Mouse (Mus musculus): ENCODE measurements around the gene Prmt8.
A peak's percentile ranks its signal among the peaks of the same experiment; 100 is the strongest.

Prmt8 gene

GRCm38 (mm10) chr6:127769275-127770156 is at the start of gene Prmt8:
Gene Prmt8 (minus strand): TSS chr6:127769472.
- no peak for DNase-seq (ENCODE audit: low spot score)

- no peak for DNase-seq (ENCODE audit: low spot score)
Measured at GRCm38 (mm10) chr6:127803046-127803729, 33.9 kb upstream of the Prmt8 start.

- no peak for DNase-seq (ENCODE audit: low spot score)
Measured at GRCm38 (mm10) chr6:127802211-127802610, 32.9 kb upstream of the Prmt8 start.

- peak; percentile 59 for DNase-seq (ENCODE audit: low spot score)
Measured at GRCm38 (mm10) chr6:127790023-127790422, 20.8 kb upstream of the Prmt8 start.

GRCm38 (mm10) chr6:127770806-127771205 is 1.5 kb upstream of the Prmt8 start:
- no peak for DNase-seq (ENCODE audit: low spot score)

- no peak for DNase-seq (ENCODE audit: low spot score)
Measured at GRCm38 (mm10) chr6:127768621-127769274, 524 bp downstream of the Prmt8 start.

GRCm38 (mm10) chr6:127767706-127768493 is 1.4 kb downstream of the Prmt8 start:
- peak; percentile 19 for DNase-seq (ENCODE audit: low spot score)

GRCm38 (mm10) chr6:127767201-127767705 is 2.0 kb downstream of the Prmt8 start:
- no peak for DNase-seq (ENCODE audit: low spot score)

- no peak for DNase-seq (ENCODE audit: low spot score)
Measured at GRCm38 (mm10) chr6:127766641-127767200, 2.6 kb downstream of the Prmt8 start.

- DNase-seq (ENCODE audit: low spot score): no peak
Measured at GRCm38 (mm10) chr6:127766041-127766604, 3.1 kb downstream of the Prmt8 start.

GRCm38 (mm10) chr6:127765573-127765972 is 3.7 kb downstream of the Prmt8 start:
- no peak for DNase-seq (ENCODE audit: low spot score)

GRCm38 (mm10) chr6:127758264-127758663 is 11.0 kb downstream of the Prmt8 start:
- DNase-seq (ENCODE audit: low spot score): no peak

- no peak for DNase-seq (ENCODE audit: low spot score)
Measured at GRCm38 (mm10) chr6:127757667-127758167, 11.6 kb downstream of the Prmt8 start.

GRCm38 (mm10) chr6:127756856-127757255 is 12.4 kb downstream of the Prmt8 start:
- no peak for DNase-seq (ENCODE audit: low spot score)

- DNase-seq (ENCODE audit: low spot score): no peak
Measured at GRCm38 (mm10) chr6:127753228-127753627, 16.0 kb downstream of the Prmt8 start.

- DNase-seq (ENCODE audit: low spot score): no peak
Measured at GRCm38 (mm10) chr6:127752681-127753080, 16.6 kb downstream of the Prmt8 start.

- no peak for DNase-seq (ENCODE audit: low spot score)
Measured at GRCm38 (mm10) chr6:127751499-127751898, 17.8 kb downstream of the Prmt8 start.

- no peak for DNase-seq (ENCODE audit: low spot score)
Measured at GRCm38 (mm10) chr6:127748793-127749192, 20.5 kb downstream of the Prmt8 start.

GRCm38 (mm10) chr6:127742290-127742689 is 27.0 kb downstream of the Prmt8 start:
- no peak for DNase-seq (ENCODE audit: low spot score)

GRCm38 (mm10) chr6:127741162-127741561 is 28.1 kb downstream of the Prmt8 start:
- DNase-seq (ENCODE audit: low spot score): no peak

GRCm38 (mm10) chr6:127740711-127741110 is 28.6 kb downstream of the Prmt8 start:
- no peak for DNase-seq (ENCODE audit: low spot score)

Measured in lung, postnatal 25 days (tissue).